Mouse (Mus musculus) liver, adult 2 months (tissue): ENCODE results near the gene Zbtb7b. TPM values are rescaled to one million over a fixed set of nuclear protein-coding genes. Genes with fewer than 3 reads are reported as not detected.

ENCODE experiments used
- DNase-seq: peaks from one replicate; pipeline ENCODE4 v3.0.0-alpha.2; 2011; ENCODE audit warnings: low read depth, low spot score; ENCODE audit errors: extremely low read depth
- H3K27ac ChIP-seq: fragments of 200-500 bp; replicated peaks from 2 replicates; pipeline ENCODE4 v1.5.1; 2012; ENCODE audit warnings: low read depth, mild to moderate bottlenecking, control low read depth, inconsistent platforms, low read length; ENCODE audit not compliant: insufficient read depth
- H3K27me3 ChIP-seq: fragments of 200-500 bp; 2 replicates; pipeline ENCODE4 v1.6.1; 2012; ENCODE audit warnings: mild to moderate bottlenecking, moderate library complexity, low read length, inconsistent platforms; ENCODE audit not compliant: control insufficient read depth, insufficient read depth
- H3K36me3 ChIP-seq: fragments of 200-500 bp; 2 replicates; pipeline ENCODE4 v1.6.1; 2012; ENCODE audit warnings: low read length, inconsistent platforms; ENCODE audit not compliant: control insufficient read depth, insufficient read depth
- H3K4me1 ChIP-seq: fragments of 200-500 bp; 2 replicates; pipeline ENCODE4 v1.6.1; 2011; ENCODE audit warnings: low read length; ENCODE audit not compliant: control insufficient read depth, insufficient read depth
- H3K4me3 ChIP-seq: fragments of 200-500 bp; 2 replicates; pipeline ENCODE4 v1.5.1; 2011; ENCODE audit warnings: low read depth, mild to moderate bottlenecking, control low read depth, low read length, moderate library complexity; ENCODE audit not compliant: insufficient read depth
- H3K79me2 ChIP-seq: fragments of 200-500 bp; 2 replicates; pipeline ENCODE4 v1.6.1; 2012; ENCODE audit warnings: inconsistent platforms, mild to moderate bottlenecking, low read length, moderate library complexity; ENCODE audit not compliant: control insufficient read depth, insufficient read depth
- H3K9ac ChIP-seq: fragments of 200-500 bp; 2 replicates; pipeline ENCODE4 v1.6.1; 2012; ENCODE audit warnings: low read depth, mild to moderate bottlenecking, control low read depth, inconsistent platforms, low read length
- CTCF ChIP-seq: fragments of 200-500 bp; IDR thresholded peaks from 2 replicates; pipeline ENCODE4 v1.5.1; 2011; ENCODE audit warnings: low read depth, low read length, control low read depth
- POLR2A ChIP-seq: fragments of 200-500 bp; IDR thresholded peaks from 2 replicates; pipeline ENCODE4 v1.6.1; 2011; ENCODE audit warnings: low read length, control low read depth; ENCODE audit not compliant: insufficient read depth; ENCODE audit errors: extremely low read depth
- WGBS: fragments of 180-500 bp; shearing (Covaris S2); methylation state at CpG from one replicate; pipeline ENCODE4 v1.1.7; 2018; 5-methylcytosine and 5-hydroxymethylcytosine counted together
- polyA plus RNA-seq: library from polyadenylated mRNA; depleted of rRNA; stranded (reverse); fragments of >200 nt; gene quantifications from 2 replicates; pipeline ENCODE4 v1.2.3, GENCODE M21; 2012
- total RNA-seq: library from RNA; depleted of rRNA; stranded (reverse); fragments of >200 nt; gene quantifications from 2 replicates; pipeline ENCODE4 v1.2.3, GENCODE M21; 2014

The Zbtb7b gene
- total and polyA plus RNA-seq, 2 experiments: 28.9 to 85.0 TPM

GRCm38 (mm10) chr3:89390699-89391662 is 3.6 kb downstream of the Zbtb7b start:
- Histone ChIP-seq H3K4me1 (peaks cover 32% of the 10 kb centered on the region), H3K36me3 (peaks cover 2% of the 10 kb centered on the region; the same call in 1 of the 2 replicates), H3K9ac (peak overlapping the region; percentile 82), H3K27ac (peak overlapping the region; percentile 88), H3K27me3 (no peaks in the 10 kb centered on the region), H3K4me3 (peak overlapping the region; percentile 71), H3K79me2 (peaks cover 60% of the 10 kb centered on the region)
- peak; percentile 48 for DNase-seq
- no peak for TF ChIP-seq POLR2A
- TF ChIP-seq CTCF: no peak
- WGBS: 7% methylated on average over 19 of the region's 19 CpGs

- 3% methylated on average over 5 of the region's 5 CpGs for WGBS
- no peak for TF ChIP-seq CTCF
- no peak for TF ChIP-seq POLR2A
- Histone ChIP-seq H3K4me3 (peak overlapping the region; percentile 18; the same call in 1 of the 2 replicates), H3K79me2 (peaks cover 64% of the 10 kb centered on the region), H3K27ac (peak overlapping the region; percentile 54), H3K4me1 (peaks cover 32% of the 10 kb centered on the region), H3K36me3 (peaks cover 2% of the 10 kb centered on the region; the same call in 1 of the 2 replicates), H3K9ac (peak overlapping the region; percentile 41), H3K27me3 (no peaks in the 10 kb centered on the region)
- DNase-seq: peak; percentile 80
Observed at GRCm38 (mm10) chr3:89390111-89390515, 4.5 kb downstream of the Zbtb7b start.

DNA sequence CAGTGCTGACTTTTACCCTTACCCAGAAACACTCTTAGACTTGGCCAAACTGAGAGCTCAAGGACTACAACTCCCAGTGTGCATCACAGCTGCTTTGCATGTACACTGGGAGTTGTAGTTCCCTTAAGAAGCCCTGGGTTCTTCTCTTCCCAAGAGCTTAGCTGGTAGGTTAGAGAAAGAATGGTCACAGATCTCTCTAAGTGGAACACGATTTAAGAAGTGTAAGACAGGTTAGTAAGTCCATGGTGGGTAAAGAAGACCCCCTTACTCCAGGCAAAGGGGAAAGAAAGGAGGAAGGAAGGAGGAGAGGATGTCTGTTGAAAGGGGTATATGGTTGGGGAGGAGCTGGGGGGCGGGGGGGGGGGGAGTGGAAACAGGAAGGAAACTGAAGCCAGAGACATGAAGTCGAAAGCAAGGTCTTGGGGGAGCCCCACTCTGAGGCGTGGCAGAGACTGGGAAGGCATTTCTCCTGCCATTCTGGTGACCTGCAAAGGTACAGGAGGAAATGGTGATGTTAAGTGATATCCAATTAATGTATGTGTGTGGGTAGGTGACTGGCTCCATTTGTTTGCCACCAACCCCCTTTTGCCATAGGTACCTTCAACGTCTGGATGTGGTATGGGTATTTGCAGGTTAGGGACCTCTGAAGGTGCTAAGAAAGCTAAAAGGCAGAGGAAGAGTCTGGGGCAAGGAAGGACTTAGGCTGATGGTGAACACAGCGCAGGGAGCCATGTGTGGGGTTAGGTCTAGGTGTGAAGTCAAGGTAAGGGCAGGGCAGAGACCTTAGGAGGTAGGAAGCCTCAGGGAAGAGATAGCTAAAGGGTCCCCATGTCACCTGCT is 5.5 kb downstream of the Zbtb7b start:
- Histone ChIP-seq H3K36me3 (peaks cover 2% of the 10 kb centered on the region; the same call in 1 of the 2 replicates), H3K4me3 (no peak overlapping the region), H3K9ac (no peak overlapping the region), H3K4me1 (peaks cover 32% of the 10 kb centered on the region), H3K27me3 (no peaks in the 10 kb centered on the region), H3K79me2 (peaks cover 74% of the 10 kb centered on the region), H3K27ac (peak overlapping the region; percentile 10)
- no peak for TF ChIP-seq POLR2A
- TF ChIP-seq CTCF: no peak
- WGBS: 55% methylated on average over 6 of the region's 6 CpGs
- peak; percentile 48 for DNase-seq

DNA sequence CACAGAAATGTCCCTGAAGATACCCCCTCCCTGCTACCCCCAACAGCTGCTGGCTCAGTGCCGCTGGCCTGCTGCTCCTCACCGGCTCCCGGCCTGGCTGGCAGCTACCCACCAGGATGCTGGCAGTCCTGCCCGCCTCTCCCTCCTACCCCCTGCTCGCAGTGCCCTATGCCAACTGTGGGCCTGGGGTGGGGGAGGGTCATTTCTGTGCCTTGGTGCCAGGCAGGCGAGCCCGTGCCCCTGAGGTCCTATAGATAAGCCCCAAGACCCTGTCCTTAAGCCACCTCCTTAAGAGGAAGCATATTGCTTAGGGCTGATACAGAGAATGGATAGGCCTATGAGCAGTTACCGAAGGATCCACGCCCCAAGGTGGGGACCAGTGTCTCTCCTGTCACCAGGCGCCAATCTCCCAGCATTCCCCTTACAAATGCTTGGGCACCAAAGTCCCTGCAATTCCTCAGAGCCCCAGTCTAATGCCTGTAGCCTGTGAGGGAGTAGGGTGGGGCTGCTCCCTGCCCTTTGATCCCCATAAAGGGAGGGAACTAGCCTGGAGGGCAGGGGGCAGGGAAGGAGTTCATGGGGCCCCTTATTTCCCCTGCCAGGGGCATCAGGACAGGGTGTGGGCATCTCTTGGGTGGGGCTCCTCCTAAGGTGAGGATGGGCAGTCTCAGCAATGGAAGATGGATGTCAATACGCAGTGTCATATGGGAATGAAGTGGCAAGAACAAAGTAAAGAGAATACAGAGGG is 6.3 kb downstream of the Zbtb7b start:
- DNase-seq: peak; percentile 50
- H3K27me3 ChIP-seq: no peaks in the 10 kb centered on the region
- TF ChIP-seq CTCF (no peak), POLR2A (no peak)
- peaks cover 32% of the 10 kb centered on the region for H3K4me1 ChIP-seq
- H3K4me3 ChIP-seq: no peak overlapping the region
- H3K79me2 ChIP-seq: peaks cover 80% of the 10 kb centered on the region
- peak overlapping the region; percentile 10 for H3K27ac ChIP-seq
- 40% methylated on average over 11 of the region's 11 CpGs for WGBS
- H3K9ac ChIP-seq: no peak overlapping the region
- H3K36me3 ChIP-seq: peaks cover 2% of the 10 kb centered on the region; the same call in 1 of the 2 replicates

GRCm38 (mm10) chr3:89387632-89388031 is 6.9 kb downstream of the Zbtb7b start:
- Histone ChIP-seq H3K9ac (0 out of 2 replicates have a peak overlapping the region, but pooled peaks have one; percentile 6), H3K4me1 (peaks cover 32% of the 10 kb centered on the region), H3K79me2 (peaks cover 76% of the 10 kb centered on the region), H3K27me3 (no peaks in the 10 kb centered on the region), H3K36me3 (peaks cover 2% of the 10 kb centered on the region; the same call in 1 of the 2 replicates), H3K4me3 (no peak overlapping the region), H3K27ac (no peak overlapping the region)
- no peak for TF ChIP-seq CTCF
- no peak for TF ChIP-seq POLR2A
- WGBS: 84% methylated on average over 11 of the region's 11 CpGs
- DNase-seq: no peak
